Mouse (Mus musculus) thymus, postnatal 0 days (tissue): ENCODE results near the gene Fzd2. TPM values are rescaled to one million over a fixed set of nuclear protein-coding genes. Genes with fewer than 3 reads are reported as not detected.

Source experiments
- polyA plus RNA-seq: library from polyadenylated mRNA; unstranded; fragments of >200 nt; fragmentation: Nextera tagmentation; extraction: Ambion mirVana; gene quantifications from 2 replicates; pipeline ENCODE4 v1.2.1, GENCODE M21; 2015

The Fzd2 gene
- polyA plus RNA-seq, 1 experiment from 2014 or later: 3.9 TPM

Other genes starting within 250 kb of the Fzd2 start
- gene Slc4a1, start 238.2 kb upstream of the Fzd2 start, polyA plus RNA-seq: 0.48 and 0.53 TPM in 2 replicates
- 1.1 and 1.4 TPM in 2 replicates for gene Rundc3a, start 211.0 kb upstream of the Fzd2 start, polyA plus RNA-seq
- gene Slc25a39, start 196.4 kb upstream of the Fzd2 start, polyA plus RNA-seq: 97.8 and 107 TPM in 2 replicates
- 86.4 and 90.6 TPM in 2 replicates for gene Grn, start 174.1 kb upstream of the Fzd2 start, polyA plus RNA-seq
- gene Fam171a2, start 156.7 kb upstream of the Fzd2 start, polyA plus RNA-seq: 0.42 and 0.79 TPM in 2 replicates
- 1.9 and 2.5 TPM in 2 replicates for gene Itga2b, start 134.3 kb upstream of the Fzd2 start, polyA plus RNA-seq
- 32.4 and 41.0 TPM in 2 replicates for gene Gpatch8, start 48.0 kb upstream of the Fzd2 start, polyA plus RNA-seq
- 0.52 and 1.2 TPM in 2 replicates for gene Gm11627, start 24.9 kb upstream of the Fzd2 start, polyA plus RNA-seq
- gene Meioc, start 59.3 kb downstream of the Fzd2 start, polyA plus RNA-seq: 0.05 TPM in 1 of 2 replicates, not detected in the other
- gene Ccdc43, start 93.4 kb downstream of the Fzd2 start, polyA plus RNA-seq: 37.1 and 38.5 TPM in 2 replicates
- 1.4 and 1.7 TPM in 2 replicates for gene Adam11, start 157.0 kb downstream of the Fzd2 start, polyA plus RNA-seq
- gene Gjc1, start 215.3 kb downstream of the Fzd2 start, polyA plus RNA-seq: 4.8 TPM in 2 replicates
- gene Higd1b, start 231.5 kb downstream of the Fzd2 start, polyA plus RNA-seq: 4.2 and 4.8 TPM in 2 replicates